Mouse (Mus musculus): Measurements from ENCODE around the gene Gm42674.

- no peak for TF ChIP-seq CTCF (IDR thresholded peaks at IDR 0.05; ENCODE audit: extremely low read depth, insufficient read depth, low read length)
- no peak for TF ChIP-seq POLR2A (IDR thresholded peaks at IDR 0.05; ENCODE audit: extremely low read depth, insufficient read depth, low read length)
Observed at GRCm38 (mm10) chr3:90587361-90588101, 14.2 kb upstream of the Gm42674 start.

All from cortical plate, adult 2 months (tissue).